Mouse (Mus musculus) thymus, adult 2 months (tissue): Measurements from ENCODE around the gene Osbpl8.

Experiments used
- CTCF ChIP-seq: fragments of 200-500 bp; IDR thresholded peaks from 2 replicates; pipeline ENCODE4 v1.5.1; 2012; ENCODE audit warnings: mild to moderate bottlenecking, control low read depth, low read length, moderate library complexity, borderline replicate concordance; ENCODE audit not compliant: control insufficient read depth, poor library complexity, insufficient read depth; ENCODE audit errors: extremely low read depth
- POLR2A ChIP-seq: fragments of 200-500 bp; IDR thresholded peaks from 2 replicates; pipeline ENCODE4 v1.6.1; 2012; ENCODE audit warnings: mild to moderate bottlenecking, low read length, control low read depth, moderate library complexity; ENCODE audit not compliant: control insufficient read depth, poor library complexity, insufficient read depth; ENCODE audit errors: extremely low read depth

GRCm38 (mm10) chr10:111205421-111205820 is 40.9 kb downstream of the Osbpl8 start:
- TF ChIP-seq CTCF = no peak
- TF ChIP-seq POLR2A = no peak
